Mouse (Mus musculus): Measurements from ENCODE around the gene Zkscan6.

DNA sequence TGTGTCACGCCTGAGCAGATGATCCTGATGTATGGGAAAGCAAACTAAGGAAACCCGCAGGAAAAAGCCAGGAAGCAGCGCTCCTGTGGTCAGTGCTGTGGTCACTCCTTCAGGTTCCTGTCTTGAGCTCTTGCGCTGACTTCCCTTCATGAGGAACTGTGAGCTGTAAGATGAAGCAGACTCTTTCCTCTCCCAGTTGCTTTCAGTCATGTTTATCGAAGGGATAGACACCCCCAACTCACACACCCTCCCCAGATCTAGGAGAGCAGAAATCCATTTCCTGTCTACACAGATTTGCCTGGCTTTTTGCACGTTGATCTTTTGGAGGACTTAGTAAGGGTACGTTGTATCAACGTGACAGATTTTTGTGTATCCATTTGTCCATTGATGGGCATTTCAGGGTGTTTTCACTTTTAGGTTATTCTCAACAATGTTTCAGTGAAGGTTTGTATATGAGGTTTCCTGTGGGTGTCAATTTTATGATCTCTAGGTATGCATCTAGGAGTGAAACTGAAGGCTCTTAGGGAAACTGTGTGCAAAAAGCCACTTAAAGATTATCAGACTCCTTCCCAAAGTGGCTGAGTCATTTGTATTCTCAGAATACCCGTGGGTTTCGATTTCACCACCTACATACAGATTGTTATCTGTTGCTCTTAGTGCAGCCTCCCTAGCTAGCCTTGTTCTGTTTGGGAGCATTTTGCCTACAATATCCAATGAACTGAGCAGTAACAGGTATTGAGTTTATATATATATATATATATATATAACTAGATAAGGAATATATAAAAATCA, 12.4 kb upstream of the Zkscan6 start:
- no peak for TF ChIP-seq POLR2AphosphoS2 (IDR thresholded peaks at IDR 0.05; ENCODE audit: insufficient read length, low read depth)
- no peak for TF ChIP-seq CEBPB (IDR thresholded peaks at IDR 0.05; ENCODE audit: insufficient read depth, poor library complexity, severe bottlenecking)
- no peak for TF ChIP-seq POLR2A (IDR thresholded peaks at IDR 0.05; ENCODE audit: insufficient read length, low read depth)
- TF ChIP-seq MYOG (IDR thresholded peaks at IDR 0.05; ENCODE audit: control insufficient read depth in 1 of 3, insufficient read depth in 1 of 3, insufficient read length in 2 of 3, low read depth in 2 of 3) = no peak
- TF ChIP-seq SRF (IDR thresholded peaks at IDR 0.05; ENCODE audit: control insufficient read depth, insufficient read length, low read depth) = no peak
- TF ChIP-seq USF1 (IDR thresholded peaks at IDR 0.05; ENCODE audit: low read depth) = no peak
- TF ChIP-seq MAX (IDR thresholded peaks at IDR 0.05; ENCODE audit: low read depth) = no peak
- TF ChIP-seq MYOD1 (IDR thresholded peaks at IDR 0.05; ENCODE audit: control insufficient read depth in 1 of 3, insufficient read length in 2 of 3, low read depth in 2 of 3) = no peak
- TF ChIP-seq TCF3 (IDR thresholded peaks at IDR 0.05; ENCODE audit: insufficient read length, low read depth) = no peak
